Mouse (Mus musculus) stomach, postnatal 0 days (tissue): ENCODE measurements around the gene Bik. TPM values are rescaled to one million over a fixed set of nuclear protein-coding genes. Genes with fewer than 3 reads are reported as not detected.
A peak's percentile ranks its signal among the peaks of the same experiment; 100 is the strongest.

Experiments used
- ATAC-seq: fragments of 200-750 bp; cut with Nextera tagmentation; 2 replicates; pipeline ENCODE4 v1.8.0; 2017; ENCODE audit not compliant: low FRiP score, low TSS enrichment
- DNase-seq: peaks from one replicate; pipeline ENCODE4 v3.0.0-alpha.2; 2016; ENCODE audit warnings: low spot score
- H3K27ac ChIP-seq: fragments of 300-500 bp; sonication (generic); replicated peaks from 2 replicates; pipeline ENCODE4 v1.5.1; 2014; ENCODE audit warnings: mild to moderate bottlenecking, control low read depth
- H3K27me3 ChIP-seq: fragments of 300-500 bp; sonication (generic); 2 replicates; pipeline ENCODE4 v1.6.1; 2014; ENCODE audit warnings: low read length; ENCODE audit not compliant: control insufficient read depth, insufficient read depth
- H3K36me3 ChIP-seq: fragments of 300-500 bp; sonication (generic); 2 replicates; pipeline ENCODE4 v1.6.1; 2014; ENCODE audit warnings: low read length, mixed read lengths; ENCODE audit not compliant: control insufficient read depth, insufficient read depth
- H3K4me1 ChIP-seq: fragments of 300-500 bp; sonication (generic); replicated peaks from 2 replicates; pipeline ENCODE4 v1.6.1; 2014; ENCODE audit warnings: antibody characterized with exemption; ENCODE audit not compliant: control insufficient read depth, insufficient read depth
- H3K4me2 ChIP-seq: fragments of 300-500 bp; sonication (generic); replicated peaks from 2 replicates; pipeline ENCODE4 v1.6.1; 2014; ENCODE audit warnings: low read depth, mild to moderate bottlenecking, control low read depth, moderate library complexity
- H3K4me3 ChIP-seq: fragments of 300-500 bp; sonication (generic); 2 replicates; pipeline ENCODE4 v1.5.1; 2014; ENCODE audit warnings: low read depth, low read length, control low read depth
- H3K9ac ChIP-seq: fragments of 300-500 bp; sonication (generic); 2 replicates; pipeline ENCODE4 v1.6.1; 2014; ENCODE audit warnings: mild to moderate bottlenecking, low read length, control low read depth, mixed read lengths
- H3K9me3 ChIP-seq: fragments of 300-500 bp; sonication (generic); 2 replicates; pipeline ENCODE4 v1.6.1; 2016; ENCODE audit warnings: low read length; ENCODE audit not compliant: control insufficient read depth
- CTCF ChIP-seq: IDR thresholded peaks from 2 replicates; pipeline ENCODE4 v1.5.1; 2016; ENCODE audit warnings: antibody characterized with exemption, low read depth, mild to moderate bottlenecking, moderate library complexity
- EP300 ChIP-seq: optimal IDR thresholded peaks from 2 replicates; pipeline ENCODE3; 2016; ENCODE audit warnings: antibody characterized with exemption
- WGBS: fragments of 180-500 bp; shearing (Covaris S2); extraction: QIAGEN DNeasy Blood & Tissue Kit; methylation state at CpG from one replicate; pipeline ENCODE4 v1.1.7; 2014; 5-methylcytosine and 5-hydroxymethylcytosine counted together
- polyA plus RNA-seq: library from polyadenylated mRNA; unstranded; fragments of >200 nt; fragmentation: Nextera tagmentation; extraction: Ambion mirVana; gene quantifications from 2 replicates; pipeline ENCODE4 v1.2.1, GENCODE M21; 2015

Bik gene
- polyA plus RNA-seq, 1 experiment from 2014 or later, result 4.2 TPM

GRCm38 (mm10) chr15:83584741-83585220 is 58.1 kb downstream of the Bik start:
- H3K36me3 ChIP-seq, result peaks cover 35% of the 10 kb centered on the region
- H3K9me3 ChIP-seq, result 0 out of 2 replicates have a peak, but pooled peaks cover 4% of the 10 kb centered on the region
- H3K27me3 ChIP-seq, result no peaks in the 10 kb centered on the region
- no peak overlapping the region for H3K4me2 ChIP-seq
- no peaks in the 10 kb centered on the region for H3K4me1 ChIP-seq
- no peak overlapping the region for H3K4me3 ChIP-seq
- no peak for TF ChIP-seq EP300
- no peak for TF ChIP-seq CTCF
- no peak overlapping the region for H3K27ac ChIP-seq
- ATAC-seq (no peak), DNase-seq (no peak)
- H3K9ac ChIP-seq, result no peak overlapping the region
- WGBS, result 79% methylated on average over 6 of the region's 6 CpGs

DNA sequence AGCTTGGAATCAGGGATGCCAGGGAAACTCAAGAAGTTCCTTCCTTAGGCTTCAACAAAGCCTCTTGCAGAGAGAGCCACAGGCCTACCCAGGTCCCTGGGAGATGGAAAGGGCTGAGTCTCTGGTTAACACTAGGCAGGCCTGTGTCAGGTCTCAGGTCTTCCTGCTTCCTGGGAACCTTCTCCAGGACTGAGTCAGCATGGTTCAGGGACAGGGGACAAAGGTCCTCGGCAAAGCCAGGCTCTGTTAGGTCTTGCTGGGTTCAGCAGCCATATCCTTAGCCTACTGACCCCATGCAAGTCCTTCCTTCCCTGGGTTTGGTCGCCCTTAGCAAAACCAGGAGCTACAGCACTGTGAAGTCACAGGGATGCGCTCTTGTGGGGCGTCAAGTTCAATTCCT is 64.2 kb downstream of the Bik start:
- H3K4me2 ChIP-seq, result no peak overlapping the region
- DNase-seq, result no peak
- 0 out of 2 replicates have a peak, but pooled peaks cover 4% of the 10 kb centered on the region for H3K9me3 ChIP-seq
- TF ChIP-seq CTCF (no peak), EP300 (no peak)
- no peak for ATAC-seq
- H3K27ac ChIP-seq, result no peak overlapping the region
- no peak overlapping the region for H3K4me3 ChIP-seq
- 87% methylated on average over 4 of the region's 4 CpGs for WGBS
- no peaks in the 10 kb centered on the region for H3K27me3 ChIP-seq
- no peak overlapping the region for H3K9ac ChIP-seq
- H3K4me1 ChIP-seq, result peaks cover 6% of the 10 kb centered on the region; the same call in 1 of the 2 replicates
- peaks cover 16% of the 10 kb centered on the region; the same call in 1 of the 2 replicates for H3K36me3 ChIP-seq

DNA sequence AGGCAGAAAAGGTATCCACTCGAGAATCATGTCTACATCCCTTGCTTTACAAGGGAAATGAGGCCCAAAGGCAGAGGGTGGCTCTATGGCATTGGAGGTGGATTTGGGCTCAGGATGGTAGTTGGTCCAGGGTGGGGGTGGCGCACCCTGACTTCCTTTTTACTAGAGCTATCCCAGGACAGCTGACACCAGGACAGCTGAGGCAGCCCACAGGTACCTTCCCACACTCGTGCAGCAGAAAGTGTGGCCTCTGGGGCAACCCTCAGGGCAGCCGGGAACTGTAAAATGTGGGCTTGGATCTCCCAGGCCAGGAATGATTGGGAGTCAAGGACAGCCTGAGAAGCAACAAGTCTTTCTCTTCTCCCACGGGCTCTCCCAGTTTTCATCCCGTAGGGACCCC is 65.1 kb downstream of the Bik start:
- H3K4me3 ChIP-seq, result no peak overlapping the region
- ATAC-seq (no peak), DNase-seq (no peak)
- peaks cover 6% of the 10 kb centered on the region; the same call in 1 of the 2 replicates for H3K4me1 ChIP-seq
- no peaks in the 10 kb centered on the region for H3K27me3 ChIP-seq
- no peaks in the 10 kb centered on the region for H3K9me3 ChIP-seq
- TF ChIP-seq EP300 (no peak), CTCF (no peak)
- peaks cover 7% of the 10 kb centered on the region; the same call in 1 of the 2 replicates for H3K36me3 ChIP-seq
- WGBS, result 75% methylated on average over 6 of the region's 6 CpGs
- H3K27ac ChIP-seq, result no peak overlapping the region
- H3K4me2 ChIP-seq, result no peak overlapping the region
- H3K9ac ChIP-seq, result no peak overlapping the region

- no peaks in the 10 kb centered on the region for H3K27me3 ChIP-seq
- no peak for TF ChIP-seq CTCF
- TF ChIP-seq EP300, result no peak
- 66% methylated on average over 8 of the region's 8 CpGs for WGBS
- H3K9ac ChIP-seq, result peak overlapping the region; percentile 43; the same call in 1 of the 2 replicates
- H3K36me3 ChIP-seq, result no peaks in the 10 kb centered on the region
- ATAC-seq, result peak; percentile 53
- DNase-seq, result peak; percentile 53
- peaks cover 6% of the 10 kb centered on the region; the same call in 1 of the 2 replicates for H3K4me1 ChIP-seq
- no peaks in the 10 kb centered on the region for H3K9me3 ChIP-seq
- peak overlapping the region; percentile 78 for H3K27ac ChIP-seq
- no peak overlapping the region for H3K4me3 ChIP-seq
- H3K4me2 ChIP-seq, result peak overlapping the region; percentile 84
These were observed 65.9 kb downstream of the Bik start for GRCm38 (mm10) chr15:83592260-83593188.

DNA sequence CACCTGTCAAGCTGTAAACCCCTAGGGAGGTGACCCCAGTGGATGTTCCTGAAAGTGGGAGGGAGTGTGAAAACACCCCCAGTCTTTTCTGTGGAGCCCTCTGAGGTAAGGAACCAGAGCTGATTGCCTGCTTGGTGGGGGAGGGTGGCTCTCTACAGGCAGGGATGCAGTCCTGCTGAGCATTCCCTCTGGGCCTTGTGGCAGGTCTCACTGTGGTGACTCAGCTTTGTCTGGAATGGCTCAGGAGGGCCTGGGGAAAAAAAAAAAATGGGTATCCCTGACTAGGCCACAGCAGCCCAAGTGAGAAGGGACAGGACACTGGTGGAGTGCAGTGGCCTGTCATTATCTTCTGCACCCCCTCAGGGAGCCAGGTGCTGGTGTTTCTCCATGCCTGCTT is 66.5 kb downstream of the Bik start:
- Histone ChIP-seq H3K27ac (peak overlapping the region; percentile 78), H3K4me2 (peak overlapping the region; percentile 84), H3K36me3 (no peaks in the 10 kb centered on the region), H3K9ac (peak overlapping the region; percentile 43; the same call in 1 of the 2 replicates), H3K4me1 (peaks cover 6% of the 10 kb centered on the region; the same call in 1 of the 2 replicates), H3K4me3 (no peak overlapping the region), H3K9me3 (no peaks in the 10 kb centered on the region), H3K27me3 (no peaks in the 10 kb centered on the region)
- DNase-seq, result peak; percentile 55
- ATAC-seq, result peak; percentile 44; the same call in 1 of the 2 replicates
- TF ChIP-seq CTCF (no peak), EP300 (no peak)
